Mouse (Mus musculus) macrophage (primary cell): Measurements from ENCODE around the gene Tcf7l2. TPM values are rescaled to one million over a fixed set of nuclear protein-coding genes. Genes with fewer than 3 reads are reported as not detected.

Experiments
- H3K27ac ChIP-seq: fragments of 350-480 bp; formaldehyde crosslinking; 2 replicates; pipeline ENCODE4 v1.9.0; 2021
- H3K36me3 ChIP-seq: fragments of 350-480 bp; formaldehyde crosslinking; 2 replicates; pipeline ENCODE4 v1.9.0; 2021; ENCODE audit errors: inconsistent target
- H3K4me3 ChIP-seq: fragments of 350-480 bp; formaldehyde crosslinking; 2 replicates; pipeline ENCODE4 v1.9.0; 2021; ENCODE audit errors: inconsistent target
- H3K79me2 ChIP-seq: fragments of 350-480 bp; formaldehyde crosslinking; 2 replicates; pipeline ENCODE4 v1.9.0; 2021; ENCODE audit errors: inconsistent target
- WGBS: methylation state at CpG from one replicate; pipeline ENCODE4 v1.1.7; 2026; ENCODE audit warnings: inconsistent platforms; ENCODE audit not compliant: missing documents; 5-methylcytosine and 5-hydroxymethylcytosine counted together
- polyA plus RNA-seq: library from polyadenylated mRNA; stranded (reverse); fragments of 250-400 nt; gene quantifications from 3 replicates; pipeline ENCODE4 v1.2.4, GENCODE M21; 2018; ENCODE audit warnings: inconsistent platforms

The Tcf7l2 gene
- polyA plus RNA-seq, 1 experiment from 2014 or later = 16.3 TPM

DNA sequence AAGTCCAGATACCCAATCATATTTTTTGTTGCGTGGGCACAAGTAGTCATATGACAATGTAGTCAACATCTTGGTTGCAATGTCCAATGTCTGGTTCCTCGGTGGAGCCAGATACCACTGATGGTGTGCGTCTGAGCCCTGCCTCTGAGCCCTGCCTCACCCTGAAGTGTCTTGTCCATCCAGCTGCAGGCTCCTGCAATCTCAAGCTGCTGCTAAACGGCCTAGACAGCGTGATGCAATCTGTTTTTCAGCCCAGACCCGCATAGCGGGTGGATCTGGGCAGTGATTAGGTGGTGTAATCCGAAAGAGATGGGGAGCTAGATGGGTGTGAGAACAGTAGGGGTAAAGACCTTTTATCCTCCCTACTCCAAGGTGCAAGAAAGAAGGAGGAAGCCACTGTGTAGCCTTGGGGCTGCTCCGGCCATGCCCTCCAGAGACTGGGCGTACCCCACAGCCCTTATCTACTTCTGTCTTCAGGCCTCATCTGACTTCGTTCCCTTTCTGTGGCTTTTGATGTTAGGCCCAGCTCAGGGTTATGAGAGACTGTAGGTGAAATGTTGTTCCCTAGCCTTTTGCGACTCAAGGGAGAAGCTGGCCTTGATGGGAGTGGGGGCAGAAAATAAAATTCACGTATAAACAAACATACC, 86.1 kb downstream of the Tcf7l2 start:
- Histone ChIP-seq H3K36me3 (no peaks in the 10 kb centered on the region), H3K4me3 (no peak overlapping the region), H3K79me2 (no peaks in the 10 kb centered on the region), H3K27ac (no peak overlapping the region)
- WGBS = 60% methylated on average over 13 of the region's 13 CpGs

DNA sequence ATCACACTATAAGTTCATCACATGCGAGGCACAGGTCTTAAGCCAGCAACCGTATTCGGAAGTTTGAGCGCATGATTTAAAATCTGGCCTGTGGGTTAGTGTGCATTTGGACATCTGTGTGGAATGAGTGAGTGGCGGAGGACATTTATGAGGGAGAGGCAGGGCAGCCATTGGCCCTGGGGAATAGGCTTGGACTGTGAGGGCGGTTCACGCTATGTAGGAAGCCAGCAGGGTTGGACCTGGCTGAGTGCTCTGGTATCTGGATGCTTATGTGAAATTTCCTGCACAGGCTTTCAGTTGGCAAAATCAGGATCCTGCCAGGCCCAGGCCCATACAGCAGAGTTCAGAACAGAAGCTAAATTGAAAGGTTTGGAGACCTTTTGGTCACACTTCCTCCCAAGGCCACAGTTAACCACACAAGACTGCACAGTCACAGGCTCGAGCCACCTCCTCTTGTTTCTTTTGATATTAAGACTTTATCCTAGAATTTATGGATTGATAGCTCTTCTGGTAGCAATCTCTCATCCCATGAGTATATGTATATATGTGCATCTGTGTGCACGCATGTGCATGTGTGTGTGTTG, 89.4 kb downstream of the Tcf7l2 start:
- H3K36me3 ChIP-seq = no peaks in the 10 kb centered on the region
- H3K4me3 ChIP-seq = no peak overlapping the region
- H3K27ac ChIP-seq = no peak overlapping the region
- no peaks in the 10 kb centered on the region for H3K79me2 ChIP-seq
- WGBS = 86% methylated on average over 9 of the region's 9 CpGs

DNA sequence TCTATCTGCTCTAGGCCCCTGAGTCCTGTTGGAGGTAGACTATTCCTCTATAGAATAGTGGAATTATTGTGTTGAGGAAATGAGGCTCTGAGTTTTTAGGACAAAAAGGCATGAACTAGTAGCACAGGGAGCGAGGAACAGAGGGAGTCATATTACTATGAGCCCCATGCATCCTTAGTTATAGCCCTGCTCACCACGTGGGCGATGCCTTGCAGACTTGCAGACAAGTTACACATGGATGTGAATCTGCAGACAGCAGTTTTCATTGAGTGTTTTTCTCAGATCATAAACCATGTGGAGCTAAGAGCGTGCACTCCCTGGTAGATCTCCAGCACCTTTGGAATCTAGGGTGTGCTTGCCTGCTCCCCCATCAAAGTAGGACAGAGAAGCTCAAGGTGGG, 90.5 kb downstream of the Tcf7l2 start:
- no peak overlapping the region for H3K27ac ChIP-seq
- H3K36me3 ChIP-seq = no peaks in the 10 kb centered on the region
- no peak overlapping the region for H3K4me3 ChIP-seq
- 96% methylated on average over 4 of the region's 4 CpGs for WGBS
- no peaks in the 10 kb centered on the region for H3K79me2 ChIP-seq

DNA sequence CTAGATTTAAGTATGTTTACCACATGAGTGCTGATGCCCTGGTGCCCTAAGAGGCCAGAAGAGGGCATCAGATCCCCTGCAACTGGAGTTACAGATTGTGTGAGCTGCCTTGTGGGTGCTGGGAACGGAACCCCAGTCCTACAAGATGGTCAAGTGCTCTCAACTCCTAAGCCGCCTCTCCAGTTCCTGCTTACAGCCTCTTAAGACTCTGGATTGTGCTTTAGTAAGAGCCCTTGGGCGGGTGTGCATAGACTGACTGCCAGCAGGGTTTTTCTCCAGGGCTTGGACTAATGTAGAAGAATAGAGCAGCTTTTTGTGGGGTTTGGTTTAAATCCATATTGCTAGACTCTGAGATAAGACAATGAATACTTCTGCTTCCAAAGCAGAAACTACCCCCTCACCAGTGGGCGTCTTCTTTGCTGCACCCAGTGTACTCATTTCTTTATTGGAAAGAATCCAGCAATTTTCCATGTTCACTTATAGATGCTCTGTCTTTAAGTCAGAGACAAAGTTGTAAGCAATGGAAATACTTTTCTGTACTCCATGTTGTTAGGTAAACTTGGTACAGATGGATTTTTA, 92.3 kb downstream of the Tcf7l2 start:
- no peak overlapping the region for H3K27ac ChIP-seq
- no peaks in the 10 kb centered on the region for H3K36me3 ChIP-seq
- H3K4me3 ChIP-seq = no peak overlapping the region
- no peaks in the 10 kb centered on the region for H3K79me2 ChIP-seq
- 94% methylated on average over 4 of the region's 4 CpGs for WGBS

DNA sequence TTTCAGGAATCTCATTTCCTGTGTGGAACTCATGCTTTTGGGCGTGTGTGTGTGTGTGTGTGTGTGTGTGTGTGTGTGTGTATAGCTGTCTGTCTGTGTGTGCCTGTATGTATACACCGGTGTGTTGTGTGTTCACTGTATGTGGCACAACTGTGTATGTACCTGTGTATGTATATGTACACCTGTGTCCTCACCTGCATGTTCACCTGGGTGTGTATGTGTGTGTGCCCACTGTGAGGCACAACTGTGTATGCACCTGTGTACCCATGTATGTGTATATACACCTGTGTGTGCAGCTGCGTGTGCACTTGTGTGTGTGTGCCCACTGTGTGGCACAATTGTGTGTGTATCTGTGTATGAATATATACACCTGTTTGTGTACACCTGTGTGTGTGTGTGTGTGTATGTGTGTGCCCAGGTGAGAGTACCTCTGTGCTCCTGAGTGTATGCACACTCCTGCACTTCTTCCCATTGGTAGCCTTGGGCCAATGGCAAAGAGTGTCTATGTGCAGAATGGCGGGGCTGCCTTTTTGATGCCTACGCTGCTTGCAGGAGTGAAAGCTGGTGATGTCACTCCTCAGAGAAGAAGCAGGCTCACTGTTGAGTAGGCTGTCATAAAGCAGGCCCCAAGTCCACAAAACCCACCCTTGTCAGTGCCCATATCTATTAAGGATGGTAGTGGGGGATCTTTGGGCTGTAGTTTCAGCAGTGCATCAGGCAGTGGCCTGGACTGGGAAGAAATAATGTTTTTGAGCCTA, 95.5 kb downstream of the Tcf7l2 start:
- no peaks in the 10 kb centered on the region for H3K79me2 ChIP-seq
- H3K36me3 ChIP-seq = no peaks in the 10 kb centered on the region
- 98% methylated on average over 5 of the region's 5 CpGs for WGBS
- no peak overlapping the region for H3K4me3 ChIP-seq
- no peak overlapping the region for H3K27ac ChIP-seq

DNA sequence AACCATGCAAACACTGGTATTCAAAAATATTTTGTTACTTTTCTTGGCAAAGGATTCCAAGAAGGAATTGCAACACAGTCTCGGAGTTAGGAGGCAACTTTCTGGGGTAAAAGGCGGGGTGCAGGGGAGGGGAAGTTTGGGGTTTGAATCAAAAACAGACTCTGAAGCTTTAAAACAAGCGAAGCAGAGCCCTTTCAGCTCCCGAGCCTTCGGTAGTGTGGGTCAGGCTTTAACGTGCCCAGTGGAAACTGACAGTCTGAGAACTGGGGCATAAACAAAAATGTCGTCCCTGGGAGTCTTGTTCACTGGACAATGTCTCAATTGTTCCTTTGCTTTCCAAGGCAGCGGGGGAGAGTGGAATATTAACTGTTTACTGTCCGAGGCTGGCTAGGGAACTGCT, 96.3 kb downstream of the Tcf7l2 start:
- Histone ChIP-seq H3K4me3 (no peak overlapping the region), H3K79me2 (no peaks in the 10 kb centered on the region), H3K36me3 (no peaks in the 10 kb centered on the region), H3K27ac (no peak overlapping the region)
- WGBS = 75% methylated on average over 9 of the region's 9 CpGs

DNA sequence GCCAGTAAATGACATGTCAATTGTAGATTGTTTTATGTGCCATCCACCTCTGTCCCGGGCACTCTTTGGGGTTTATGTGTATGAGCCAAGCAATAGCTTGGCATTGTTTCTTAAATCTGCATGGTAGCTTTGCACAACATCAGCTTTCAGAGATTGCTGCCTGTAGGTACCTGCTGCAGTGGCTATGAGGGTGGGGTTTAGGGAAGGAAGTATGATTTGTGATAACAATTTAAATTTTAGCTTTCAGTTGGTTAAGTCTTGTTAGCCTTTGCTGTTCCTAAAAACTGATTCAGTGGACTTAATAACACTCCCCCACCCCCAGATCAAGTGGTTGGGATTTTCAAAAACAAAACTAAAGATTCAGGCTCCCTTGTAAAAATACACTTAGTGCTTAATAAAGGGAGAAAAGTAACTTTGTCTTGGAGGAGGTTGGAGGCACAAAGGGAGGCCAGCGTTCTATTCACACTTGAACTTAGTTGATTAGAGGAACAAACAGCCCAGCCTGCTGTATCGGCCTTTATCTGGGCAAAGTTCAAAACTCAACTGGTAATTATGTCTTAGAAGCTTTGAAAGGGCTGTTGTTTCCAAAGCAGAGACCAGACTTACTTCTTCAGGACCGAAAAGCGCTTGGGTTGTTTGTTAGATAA, 96.9 kb downstream of the Tcf7l2 start:
- 59% methylated on average over 5 of the region's 5 CpGs for WGBS
- Histone ChIP-seq H3K79me2 (no peaks in the 10 kb centered on the region), H3K27ac (no peak overlapping the region), H3K4me3 (no peak overlapping the region), H3K36me3 (no peaks in the 10 kb centered on the region)

DNA sequence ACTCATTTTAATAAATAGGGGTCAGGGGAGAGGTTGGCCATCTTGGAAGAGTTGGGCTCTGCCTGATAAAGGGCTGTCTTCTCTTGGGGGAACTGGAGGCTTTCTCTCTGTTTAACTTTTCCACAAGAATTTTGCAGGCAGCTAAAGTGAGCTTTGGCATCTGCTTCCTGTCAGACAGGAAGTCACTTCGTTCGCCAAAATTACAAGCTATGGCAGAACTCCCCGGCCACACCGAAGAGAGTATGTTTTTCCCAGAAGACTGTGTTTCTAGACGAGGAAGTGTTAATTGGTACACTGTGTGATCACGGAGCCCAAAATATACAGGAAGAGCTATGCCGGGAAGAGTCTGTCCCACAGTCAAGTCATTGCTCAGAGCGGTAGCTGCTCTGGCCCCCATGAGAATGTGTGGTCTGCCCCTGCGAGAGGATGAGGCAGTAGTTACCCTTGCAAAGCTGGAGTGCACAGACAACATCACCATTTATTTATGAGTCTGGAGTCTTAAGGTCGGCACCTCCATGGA, 97.5 kb downstream of the Tcf7l2 start:
- Histone ChIP-seq H3K27ac (no peak overlapping the region), H3K79me2 (no peaks in the 10 kb centered on the region), H3K36me3 (no peaks in the 10 kb centered on the region), H3K4me3 (no peak overlapping the region)
- WGBS = 23% methylated on average over 10 of the region's 10 CpGs

DNA sequence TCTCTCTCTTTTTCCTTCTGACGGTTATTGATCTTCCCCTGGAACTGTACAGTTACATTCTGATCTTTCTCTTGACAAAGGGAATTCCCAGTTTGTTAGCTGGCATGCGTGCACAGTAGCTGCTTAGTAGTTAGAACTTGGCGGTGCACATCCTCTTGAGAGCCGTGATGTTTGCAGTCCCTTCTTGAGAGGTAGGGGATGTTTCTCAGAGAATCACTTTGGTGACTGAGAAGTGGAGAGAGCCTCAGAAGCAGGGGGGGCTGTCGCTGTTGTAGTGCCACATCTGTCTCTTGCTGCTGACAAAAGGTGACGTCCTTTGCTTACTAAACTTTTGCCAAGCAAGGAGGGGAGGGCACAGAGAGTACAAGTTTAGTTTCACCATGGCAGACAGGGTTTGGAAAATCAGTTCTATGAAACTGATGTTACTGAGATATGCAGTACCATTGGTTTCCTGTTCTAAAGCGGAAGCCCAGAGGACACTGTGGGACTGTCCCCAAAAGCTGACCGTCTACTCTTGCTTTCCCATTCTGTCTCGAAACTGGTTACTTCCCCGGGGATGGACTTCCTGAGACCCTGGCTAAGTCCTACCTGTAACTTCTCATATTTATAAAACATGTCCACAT, 99.0 kb downstream of the Tcf7l2 start:
- no peaks in the 10 kb centered on the region for H3K36me3 ChIP-seq
- H3K79me2 ChIP-seq = no peaks in the 10 kb centered on the region
- H3K4me3 ChIP-seq = no peak overlapping the region
- 78% methylated on average over 10 of the region's 10 CpGs for WGBS
- H3K27ac ChIP-seq = no peak overlapping the region

DNA sequence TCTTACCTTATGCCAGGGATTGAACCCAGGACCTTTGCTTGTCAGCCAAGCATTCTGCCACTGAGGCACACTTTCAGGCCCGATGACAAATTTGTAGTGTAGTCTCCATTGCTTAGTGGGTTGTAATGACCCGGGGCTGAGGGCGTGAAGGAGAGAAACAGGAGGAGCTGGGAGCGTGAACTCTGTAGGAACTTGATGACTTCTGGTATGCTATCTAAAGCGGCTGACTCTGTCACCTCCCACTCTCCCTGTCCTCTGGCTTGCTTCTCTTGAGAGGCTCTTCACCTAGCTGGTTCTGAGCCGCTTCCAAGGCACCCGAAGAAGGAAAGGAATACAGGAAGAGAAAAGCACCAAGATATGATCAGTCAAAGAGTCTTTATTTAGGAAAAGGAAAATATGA, 100.4 kb downstream of the Tcf7l2 start:
- WGBS = 92% methylated on average over 7 of the region's 7 CpGs
- Histone ChIP-seq H3K36me3 (no peaks in the 10 kb centered on the region), H3K4me3 (no peak overlapping the region), H3K27ac (no peak overlapping the region), H3K79me2 (no peaks in the 10 kb centered on the region)

DNA sequence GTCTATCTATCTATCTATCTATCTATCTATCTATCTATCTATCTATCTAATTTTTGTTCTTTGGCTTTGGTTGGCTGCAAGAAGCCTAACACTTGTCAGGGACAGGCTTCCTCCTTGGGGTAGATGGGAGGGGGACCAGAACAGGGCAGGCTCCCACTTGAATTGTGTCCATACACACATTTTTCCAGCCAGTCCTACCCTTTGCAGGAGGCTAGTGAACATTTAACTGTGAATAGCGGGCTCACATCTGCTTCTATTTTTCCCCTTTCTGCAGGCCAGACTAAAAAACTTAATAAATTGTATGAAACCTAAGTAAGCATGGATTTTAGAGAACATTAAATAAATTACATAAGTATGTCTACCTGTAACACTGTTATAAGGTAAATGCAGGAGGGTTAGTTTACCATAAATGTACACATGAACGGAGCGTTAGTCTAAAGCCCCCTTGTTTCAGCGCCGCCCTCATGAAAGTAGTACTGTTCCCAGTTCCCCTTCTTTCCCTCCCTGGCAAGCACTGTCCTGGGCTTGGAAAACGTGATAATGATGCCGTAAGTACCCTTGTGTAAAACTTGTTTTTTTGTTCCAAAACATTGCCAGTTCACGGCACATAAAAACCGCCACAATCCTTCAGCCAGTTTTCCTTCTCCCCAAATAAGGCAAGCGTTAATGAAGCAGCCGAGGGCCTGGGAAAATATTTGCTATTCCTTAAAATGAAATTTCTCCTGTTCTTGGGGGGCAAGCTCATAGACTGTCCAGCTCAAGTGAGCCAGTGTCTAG, 101.7 kb downstream of the Tcf7l2 start:
- WGBS = 94% methylated on average over 11 of the region's 11 CpGs
- no peaks in the 10 kb centered on the region for H3K79me2 ChIP-seq
- no peak overlapping the region for H3K4me3 ChIP-seq
- no peaks in the 10 kb centered on the region for H3K36me3 ChIP-seq
- no peak overlapping the region for H3K27ac ChIP-seq

DNA sequence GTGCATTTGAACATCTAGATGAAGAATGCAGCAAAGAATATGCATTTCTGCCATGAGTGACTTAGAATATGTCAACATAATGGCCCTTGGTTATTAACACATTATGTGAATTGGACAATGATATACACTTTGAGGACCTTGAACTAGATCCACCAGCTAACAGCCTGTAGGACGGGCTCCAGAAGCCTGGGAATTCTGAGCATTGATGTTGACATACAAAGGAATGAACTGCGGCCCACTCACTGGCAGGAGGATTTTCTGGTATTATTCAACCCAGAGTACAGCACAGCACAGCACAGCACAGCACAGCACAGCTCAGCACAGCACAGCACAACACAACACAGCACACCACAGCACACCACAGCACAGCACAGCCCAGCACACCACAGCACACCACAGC, 104.1 kb downstream of the Tcf7l2 start:
- no peak overlapping the region for H3K27ac ChIP-seq
- H3K79me2 ChIP-seq = no peaks in the 10 kb centered on the region
- H3K4me3 ChIP-seq = no peak overlapping the region
- 86% methylated on average over 2 of the region's 2 CpGs for whole genome bisulfite sequencing
- no peaks in the 10 kb centered on the region for H3K36me3 ChIP-seq

DNA sequence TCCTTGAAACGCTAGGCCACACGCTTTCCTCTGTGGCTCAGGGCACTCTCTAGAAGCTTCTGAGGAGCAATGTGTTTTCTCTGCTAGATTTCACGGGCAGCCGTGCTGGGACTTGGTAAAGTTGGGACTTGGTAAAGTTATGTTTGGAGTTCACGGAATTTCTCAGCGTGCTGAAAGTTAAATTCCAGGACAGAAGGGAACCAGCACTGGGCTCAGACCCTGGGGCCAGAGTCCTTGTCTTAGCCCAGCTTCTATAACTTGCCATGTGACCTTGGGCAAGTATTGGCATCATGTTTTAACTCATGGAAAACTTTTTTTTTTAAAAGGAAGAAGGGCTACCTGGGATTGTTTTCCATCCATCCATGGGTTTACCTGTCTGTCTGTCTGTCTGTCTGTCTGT, 104.6 kb downstream of the Tcf7l2 start:
- Histone ChIP-seq H3K27ac (no peak overlapping the region), H3K4me3 (no peak overlapping the region), H3K36me3 (no peaks in the 10 kb centered on the region), H3K79me2 (no peaks in the 10 kb centered on the region)
- 92% methylated on average over 6 of the region's 6 CpGs for WGBS

DNA sequence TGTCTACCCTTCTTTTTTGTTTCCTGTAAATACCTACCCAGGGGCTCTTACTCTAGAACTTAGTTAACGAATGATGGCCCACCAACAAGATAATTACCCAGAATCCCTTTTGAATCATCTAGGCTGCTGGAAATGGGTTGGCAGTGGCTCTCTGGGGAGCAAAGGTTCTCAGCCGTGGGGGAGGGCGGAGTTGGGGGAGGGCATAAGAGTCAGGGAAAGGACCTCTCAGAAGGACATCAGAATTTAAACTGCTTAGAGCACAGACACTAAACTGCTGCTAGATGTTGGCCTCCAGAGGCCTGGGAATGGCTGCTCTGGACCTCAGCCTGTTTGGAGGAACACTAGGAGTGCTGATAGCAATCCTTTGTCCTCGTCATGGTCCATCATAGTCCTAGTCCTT, 105.4 kb downstream of the Tcf7l2 start:
- no peaks in the 10 kb centered on the region for H3K79me2 ChIP-seq
- H3K27ac ChIP-seq = no peak overlapping the region
- H3K4me3 ChIP-seq = no peak overlapping the region
- H3K36me3 ChIP-seq = no peaks in the 10 kb centered on the region
- 81% methylated on average over 4 of the region's 4 CpGs for WGBS
